Mouse (Mus musculus) adrenal gland, adult (tissue): ENCODE measurements at regions not wholly inside any gene's neighbourhood (a gene's known extent, or its start where the extent isn't known, plus 50 kb on each side); places are given as distances from the start of the nearest gene placed in this dataset.

ENCODE experiments used
- DNase-seq, 2 experiments: peaks; one replicate each; pipeline ENCODE4 v3.0.0; 2022 to 2023; ENCODE audit warnings: low spot score in 1 of 2; ENCODE audit not compliant: inconsistent age in 2 of 2

- DNase-seq, result peak; percentile 25 to 81
Observed at GRCm38 (mm10) chr15:26469901-26470383, 161.1 kb downstream of the March11 start.

- DNase-seq, result no peak
Observed at GRCm38 (mm10) chr15:26487378-26487777, 178.5 kb downstream of the March11 start.
